Mouse (Mus musculus): ENCODE data around the gene Rap1a.

DNA sequence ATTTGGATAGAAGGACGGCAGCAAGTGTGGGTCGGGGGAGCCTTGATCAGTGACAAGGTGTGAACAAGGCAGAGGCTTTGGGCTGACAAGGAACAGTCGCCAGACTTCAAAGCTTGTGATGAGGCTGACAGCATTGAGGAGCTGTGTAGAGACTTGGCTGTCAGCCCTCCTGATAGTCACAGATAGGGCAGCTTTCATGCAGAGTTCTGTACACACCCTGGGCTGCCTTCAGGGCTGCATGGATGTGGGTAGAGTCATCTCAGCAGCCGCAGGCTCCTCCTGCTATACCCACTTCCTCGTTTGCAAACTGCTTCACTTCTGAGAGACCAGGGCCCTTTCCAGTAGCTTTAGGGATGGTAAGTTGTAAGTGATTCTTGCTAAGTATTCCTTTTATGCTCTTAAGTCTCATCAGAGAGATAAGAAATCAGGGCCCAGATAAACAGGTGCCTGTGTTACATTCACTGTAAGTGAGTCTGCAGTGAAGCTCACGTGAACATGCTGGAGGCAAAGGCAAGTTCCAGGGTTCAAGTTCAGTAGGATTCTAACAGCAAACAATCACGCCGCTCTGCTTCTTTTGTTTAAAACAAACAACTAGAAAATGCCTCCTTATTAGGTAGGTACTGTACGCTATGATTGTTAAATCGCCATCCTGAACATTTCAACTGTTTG is 14.2 kb upstream of the Rap1a start:
- TF ChIP-seq POLR2A (IDR thresholded peaks at IDR 0.05; ENCODE audit: borderline replicate concordance, insufficient read depth, low read length) = no peak
- TF ChIP-seq CTCF (IDR thresholded peaks at IDR 0.05; ENCODE audit: borderline replicate concordance, insufficient read depth, low read depth, low read length) = no peak

Measured in cerebellum, adult 2 months (tissue).